Mouse (Mus musculus) cerebellum, adult 11 months (tissue): ENCODE measurements at regions not wholly inside any gene's neighbourhood (a gene's known extent, or its start where the extent isn't known, plus 50 kb on each side); places are given as distances from the start of the nearest gene placed in this dataset.

Experiments
- DNase-seq: peaks from one replicate; pipeline ENCODE4 v3.0.0; 2022

DNA sequence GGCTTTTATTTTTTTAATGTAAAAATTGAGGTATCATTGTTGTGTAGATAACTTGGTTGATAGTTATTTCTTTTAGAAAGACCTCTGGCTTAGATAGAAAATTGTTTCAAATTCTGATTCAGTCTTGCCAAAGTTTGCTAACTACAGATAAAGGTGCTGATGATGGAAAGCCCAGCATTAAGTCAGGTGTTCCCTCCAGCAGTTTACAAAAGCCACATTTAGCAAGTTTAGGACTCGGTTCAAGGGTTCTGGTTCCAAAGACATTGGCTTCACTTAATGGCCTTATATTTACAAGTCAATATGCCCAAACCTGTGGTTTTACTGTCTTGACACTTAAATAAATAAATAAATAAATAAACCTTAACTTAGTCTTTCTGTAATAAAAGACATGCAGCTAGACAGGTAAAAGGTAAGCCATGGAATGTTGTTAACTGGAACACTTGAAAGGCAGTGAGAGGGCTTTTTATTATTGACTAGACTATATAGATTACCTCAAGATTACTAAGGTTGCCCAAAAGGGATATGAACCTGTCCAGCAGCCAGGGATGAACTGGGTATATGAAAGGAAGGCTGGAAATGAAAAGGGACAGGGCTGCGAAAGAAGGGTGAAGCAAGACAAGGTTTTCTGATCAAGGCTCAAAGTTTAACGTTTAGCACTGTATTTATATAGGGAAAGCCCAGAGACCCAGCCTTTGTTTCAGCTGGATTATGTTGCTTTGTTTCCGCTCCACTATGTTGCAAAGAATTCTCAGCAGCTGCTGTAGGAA lies 1472.9 kb upstream of the Slc10a2 start:
- DNase-seq: no peak

DNA sequence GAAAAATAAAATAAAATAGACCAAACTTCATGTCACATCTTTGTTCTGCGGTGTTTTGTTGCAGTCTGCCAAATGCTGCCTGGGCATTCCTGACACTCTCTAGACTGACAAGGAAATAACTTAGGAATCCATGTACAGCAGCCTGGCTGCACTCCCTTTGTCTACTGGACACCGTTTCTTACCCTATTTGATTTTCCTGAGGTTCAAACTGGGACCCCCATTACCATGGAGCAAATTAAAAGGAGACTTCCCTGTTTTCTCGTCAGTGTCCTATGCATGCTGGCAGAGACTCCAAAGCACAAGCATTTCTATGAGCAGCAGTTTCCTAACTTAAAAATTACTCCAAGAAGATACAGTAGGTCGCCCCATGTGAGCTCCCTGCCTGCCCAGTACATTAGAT lies 1470.1 kb upstream of the Slc10a2 start:
- DNase-seq: no peak

DNA sequence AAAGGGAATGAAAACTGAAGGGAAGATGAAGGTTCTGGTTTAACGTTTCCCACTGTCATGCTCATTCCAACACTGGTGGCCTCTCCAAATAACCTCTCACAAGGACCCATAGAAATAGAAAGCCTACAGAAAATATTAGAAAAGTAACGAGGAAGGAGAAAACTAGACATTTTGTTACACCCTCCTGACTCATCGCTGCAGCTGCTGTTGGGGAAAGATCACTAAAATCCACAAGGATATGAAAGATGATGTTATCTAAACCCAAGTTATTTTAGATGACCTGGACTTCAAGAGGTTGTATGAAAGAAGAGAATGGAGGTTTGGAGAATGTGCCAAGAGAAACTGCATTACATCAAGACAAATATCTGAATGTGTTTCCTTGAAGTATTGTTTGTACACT lies 1468.3 kb upstream of the Slc10a2 start:
- DNase-seq: no peak

DNA sequence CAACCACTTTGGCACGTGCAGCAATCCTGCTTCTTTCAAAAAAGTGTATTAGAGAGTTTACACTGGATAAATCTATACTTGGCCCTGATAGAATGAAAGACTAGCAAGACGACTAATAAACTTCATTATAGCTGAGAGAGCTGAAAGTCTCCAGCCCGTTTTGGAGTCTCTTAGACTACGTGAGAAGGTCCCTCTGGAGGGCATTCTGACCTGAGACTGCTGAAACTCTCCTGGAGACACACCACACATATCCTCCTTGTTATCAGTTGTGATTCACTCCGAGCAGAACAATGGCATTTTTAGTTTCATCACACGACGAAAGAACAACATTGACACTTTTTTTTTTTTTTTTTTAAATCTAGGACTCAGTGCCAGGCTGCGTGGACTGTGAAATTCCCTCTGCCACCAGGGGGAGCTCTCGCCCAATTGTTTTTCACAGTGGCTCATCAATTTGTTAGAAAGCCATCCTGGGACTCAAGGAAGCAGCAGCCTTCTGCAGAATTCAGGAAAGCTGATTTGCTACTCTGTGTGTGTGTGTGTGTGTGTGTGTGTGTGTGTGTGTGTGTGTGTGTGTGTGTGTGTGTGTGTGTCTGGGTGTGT lies 1467.0 kb upstream of the Slc10a2 start:
- DNase-seq: peak; percentile 28

DNA sequence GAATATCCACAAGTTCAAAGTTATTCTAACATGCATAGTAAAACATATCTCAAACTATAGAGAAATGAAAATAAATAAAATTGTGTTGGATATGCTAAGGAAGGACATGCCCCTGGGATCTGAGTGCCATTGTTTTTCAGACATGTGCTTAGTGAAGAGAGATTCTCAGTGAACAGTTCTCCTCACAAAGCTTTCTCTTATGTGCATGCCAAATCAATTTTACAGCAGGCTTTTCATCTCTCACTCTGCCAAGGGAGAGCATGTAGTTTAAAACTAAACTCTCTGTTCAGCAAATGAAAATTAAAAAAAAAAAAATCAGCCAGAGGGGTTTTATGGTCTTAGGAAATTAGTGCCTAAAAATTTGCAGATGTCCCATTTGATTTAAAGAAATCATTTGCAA lies 1445.8 kb upstream of the Slc10a2 start:
- no peak for DNase-seq

DNA sequence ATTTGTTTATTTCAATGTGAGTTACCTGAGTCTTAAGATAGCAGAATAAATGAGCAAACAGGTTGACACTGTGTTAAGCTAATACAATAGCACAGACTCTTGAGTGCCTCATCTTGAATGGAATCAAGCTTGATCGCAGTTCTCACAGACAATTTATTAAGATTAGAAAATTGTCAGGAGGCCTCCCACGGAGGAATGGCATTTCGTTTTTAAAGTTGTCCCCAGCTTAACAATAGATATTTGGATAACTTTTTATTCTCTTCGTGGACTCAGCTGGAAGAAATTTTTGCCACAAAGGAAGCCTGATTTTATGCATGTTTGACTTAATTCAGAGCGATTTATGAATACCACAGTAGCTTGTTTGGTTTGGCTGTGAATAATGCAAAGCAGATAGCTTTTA lies 1422.0 kb upstream of the Slc10a2 start:
- no peak for DNase-seq

DNA sequence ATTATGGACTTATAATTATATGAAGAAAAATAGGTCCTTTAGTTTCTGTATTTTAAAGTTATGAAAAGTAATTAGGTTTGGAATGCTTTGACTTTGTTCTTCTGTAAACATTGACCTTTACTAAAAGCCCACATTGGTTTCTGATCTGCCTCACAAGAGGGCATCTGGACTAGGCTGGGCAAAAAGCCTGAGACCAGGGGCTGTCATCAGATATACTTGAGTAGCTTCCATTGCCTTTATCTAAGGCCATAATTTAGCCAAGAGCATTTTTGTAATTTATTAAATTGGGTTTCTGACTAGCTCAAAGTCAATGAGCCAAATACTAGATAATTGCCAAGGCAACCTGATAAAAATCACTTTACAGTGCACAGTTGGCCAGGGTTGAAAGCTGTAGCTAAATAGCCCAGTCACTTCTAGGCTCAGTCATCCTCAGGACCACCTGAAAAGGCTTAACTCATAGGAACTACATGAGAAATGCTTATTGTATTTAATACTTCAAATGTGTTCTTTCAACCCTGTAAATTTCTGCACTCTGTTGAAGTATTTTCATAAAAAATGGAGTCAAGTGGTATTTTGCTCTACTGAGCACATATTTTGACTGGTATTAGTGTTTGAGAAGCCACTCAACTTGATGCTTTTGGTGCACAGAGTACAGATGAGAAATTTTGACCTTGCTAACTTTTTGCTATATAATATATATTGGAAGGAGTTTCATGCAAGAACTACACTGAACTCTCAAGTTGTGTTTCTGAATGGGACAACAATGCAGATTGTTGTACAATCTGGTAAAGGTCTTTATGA lies 1410.9 kb upstream of the Slc10a2 start:
- DNase-seq: no peak

DNA sequence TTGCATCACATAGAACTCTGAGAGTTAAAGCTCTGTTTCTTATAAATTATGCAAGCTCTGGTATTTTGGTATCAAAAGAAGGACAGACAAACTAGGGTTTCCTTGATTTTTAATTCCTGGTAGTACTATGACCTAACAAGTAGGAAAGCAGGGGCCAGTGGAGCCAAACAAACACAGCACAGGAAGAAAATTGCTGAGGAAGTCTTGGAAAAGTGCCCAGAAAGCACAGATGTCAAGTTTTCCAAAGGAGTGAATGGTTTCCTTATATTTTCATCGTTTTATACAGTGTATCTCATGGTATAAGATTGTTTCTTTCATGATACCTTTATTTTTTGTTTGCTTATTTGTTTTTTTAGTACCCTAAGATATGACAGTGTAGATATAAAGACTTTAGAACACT lies 1387.3 kb upstream of the Slc10a2 start:
- peak; percentile 0 for DNase-seq

DNA sequence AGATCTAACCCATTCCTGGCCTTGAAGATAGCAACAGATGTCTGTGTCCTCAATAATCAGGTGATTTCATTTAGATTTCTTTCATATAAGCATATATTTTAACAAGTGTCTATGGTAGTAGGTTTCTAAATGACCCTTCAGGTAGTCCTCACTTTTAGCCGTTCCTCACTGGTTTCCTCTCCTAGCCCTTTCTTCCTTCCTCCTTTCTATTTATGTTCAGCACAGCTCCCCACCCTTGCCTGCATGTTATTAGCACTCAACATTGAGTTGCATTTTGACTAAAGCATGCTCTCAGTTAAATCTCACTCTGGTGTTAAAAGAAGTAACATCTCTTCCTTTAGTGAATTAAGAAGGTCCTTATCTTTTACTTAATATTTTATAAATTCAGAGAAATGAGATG lies 1376.8 kb upstream of the Slc10a2 start:
- no peak for DNase-seq

DNA sequence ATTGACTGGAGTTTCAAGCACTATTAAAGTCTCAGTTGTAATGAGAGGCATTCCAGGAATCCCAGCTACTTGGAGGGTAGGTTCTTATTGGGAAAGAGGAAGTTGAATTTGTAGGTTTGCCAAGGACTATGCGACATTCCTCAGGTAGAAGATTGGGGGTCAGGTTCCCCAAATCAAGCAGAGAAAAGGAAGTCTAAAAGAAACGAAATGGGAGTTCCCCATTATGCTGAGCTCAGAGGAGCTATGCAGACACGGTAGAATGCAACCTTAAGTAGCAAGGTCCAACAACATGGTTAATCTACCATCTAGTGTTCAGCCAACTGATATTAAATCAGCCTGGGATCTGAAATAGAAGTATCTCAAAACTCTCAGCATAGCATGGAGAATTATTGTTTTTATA lies 1365.9 kb upstream of the Slc10a2 start:
- no peak for DNase-seq

DNA sequence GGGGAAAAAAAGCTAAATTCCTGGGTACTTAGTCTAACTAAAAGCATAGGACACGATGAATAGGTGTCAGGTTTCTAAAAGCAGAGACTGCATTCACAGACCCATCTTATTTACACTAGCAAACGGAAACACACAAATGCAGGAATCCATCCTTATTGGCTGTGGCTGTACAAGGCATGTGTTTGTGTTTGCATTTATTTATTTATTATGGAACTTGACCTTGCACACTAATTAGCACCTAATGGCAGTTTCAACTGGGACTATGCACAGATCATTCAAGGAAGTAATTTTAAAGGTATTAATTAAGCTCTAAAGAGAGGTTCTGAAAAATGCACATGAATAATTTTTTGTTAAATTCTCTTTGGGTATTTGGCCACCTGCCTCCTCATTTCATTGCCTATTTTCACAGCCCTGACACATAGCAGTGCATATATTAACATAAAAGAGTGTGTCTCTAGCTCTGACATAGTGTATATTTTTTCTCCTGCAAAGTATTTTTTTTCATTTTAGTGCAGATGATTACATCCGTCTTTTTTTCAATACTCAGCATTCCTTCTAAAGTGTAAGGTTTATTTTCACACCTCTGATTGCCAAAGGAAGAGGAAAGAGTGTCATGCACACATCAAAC lies 1351.5 kb upstream of the Slc10a2 start:
- no peak for DNase-seq

DNA sequence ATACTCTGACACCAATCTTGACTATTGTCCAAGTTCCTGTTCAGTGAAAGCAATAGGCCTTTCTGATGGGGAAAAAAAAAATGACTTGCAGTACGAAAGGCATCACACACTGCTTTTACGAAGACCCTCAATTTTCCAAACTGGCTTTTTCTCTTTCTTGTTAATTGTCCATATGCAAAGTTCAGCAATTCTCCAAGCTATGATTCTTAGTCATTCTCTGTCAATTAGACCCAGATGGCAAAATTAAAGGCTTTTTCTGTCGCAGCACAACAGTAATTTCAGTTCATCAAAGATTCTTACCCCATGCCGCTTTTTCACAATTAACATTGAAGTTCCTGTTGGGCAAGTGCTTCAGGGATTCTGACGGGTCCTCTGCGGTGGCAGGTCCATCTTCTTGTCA lies 1343.2 kb upstream of the Slc10a2 start:
- DNase-seq: no peak

DNA sequence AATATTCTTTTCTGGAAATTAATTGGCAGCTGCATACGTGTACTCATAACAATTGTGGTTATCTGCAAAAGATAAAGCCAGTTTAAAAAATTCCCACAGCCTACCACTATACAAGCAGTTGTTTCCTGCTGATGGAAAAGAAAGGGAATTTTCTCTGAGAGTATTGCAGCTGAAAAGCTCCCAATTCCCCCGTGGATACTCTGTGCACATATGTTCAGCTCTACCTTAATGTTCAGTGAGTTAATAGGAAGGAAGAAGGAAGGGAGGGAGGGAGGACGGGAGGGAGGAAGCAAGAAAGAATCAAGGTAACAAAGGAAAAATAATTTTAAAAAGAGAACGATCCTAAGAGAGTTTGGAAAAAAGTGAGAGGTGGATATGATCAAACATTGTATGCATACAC lies 1333.9 kb upstream of the Slc10a2 start:
- no peak for DNase-seq
